Mouse (Mus musculus): Measurements from ENCODE around the gene Mipep. TPM values are rescaled to one million over a fixed set of nuclear protein-coding genes. Genes with fewer than 3 reads are reported as not detected.

Gene Mipep
- total and polyA plus RNA-seq, 3 experiments: 19.1 to 26.4 TPM; not detected in 1

DNA sequence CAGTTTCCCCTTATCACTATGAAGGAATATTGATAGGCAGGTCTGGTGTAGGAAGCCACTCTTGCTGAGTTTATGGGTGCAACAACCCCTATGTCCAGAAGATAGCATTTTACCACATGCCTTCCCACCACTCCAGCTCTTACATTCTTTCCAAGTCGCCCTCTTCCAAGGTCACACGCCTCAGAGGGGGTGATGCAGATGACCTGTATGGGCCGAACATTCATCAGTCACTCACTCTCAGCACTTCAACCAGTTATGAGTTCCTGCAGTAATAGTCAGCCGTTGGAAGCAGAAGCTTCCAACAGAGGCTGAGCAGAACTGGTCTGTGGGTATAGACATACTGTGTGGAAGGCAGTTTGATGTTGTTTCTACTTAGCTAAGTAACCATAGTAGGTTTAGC lies 27.2 kb downstream of the Mipep start:
- no peaks in the 10 kb centered on the region for H3K27me3 ChIP-seq (ENCODE audit: control insufficient read depth in 1 of 2, insufficient read depth in 2 of 2, low read length in 2 of 2)
- H3K79me2 ChIP-seq (ENCODE audit: control insufficient read depth, insufficient read depth, low read length, poor library complexity): no peaks in the 10 kb centered on the region
- no peak for TF ChIP-seq HCFC1 (IDR thresholded peaks at IDR 0.05; ENCODE audit: low read depth, low read length)
- no peak for TF ChIP-seq RAD21 (IDR thresholded peaks at IDR 0.05; ENCODE audit: low read depth, low read length)
- TF ChIP-seq SIN3A (IDR thresholded peaks at IDR 0.05; ENCODE audit: low read length): no peak
- no peak for TF ChIP-seq NELFE (IDR thresholded peaks at IDR 0.05; ENCODE audit: low read depth, low read length)
- no peak for TF ChIP-seq MYC (IDR thresholded peaks at IDR 0.05; ENCODE audit: low read depth, low read length)
- no peak for TF ChIP-seq ELF1 (IDR thresholded peaks at IDR 0.05; ENCODE audit: low read depth, low read length)
- no peak for TF ChIP-seq CHD1 (IDR thresholded peaks at IDR 0.05; ENCODE audit: low read depth, low read length)
- TF ChIP-seq MEF2A (IDR thresholded peaks at IDR 0.05; ENCODE audit: extremely low read depth, insufficient replicate concordance, low read depth, low read length, poor library complexity, severe bottlenecking): no peak

DNA sequence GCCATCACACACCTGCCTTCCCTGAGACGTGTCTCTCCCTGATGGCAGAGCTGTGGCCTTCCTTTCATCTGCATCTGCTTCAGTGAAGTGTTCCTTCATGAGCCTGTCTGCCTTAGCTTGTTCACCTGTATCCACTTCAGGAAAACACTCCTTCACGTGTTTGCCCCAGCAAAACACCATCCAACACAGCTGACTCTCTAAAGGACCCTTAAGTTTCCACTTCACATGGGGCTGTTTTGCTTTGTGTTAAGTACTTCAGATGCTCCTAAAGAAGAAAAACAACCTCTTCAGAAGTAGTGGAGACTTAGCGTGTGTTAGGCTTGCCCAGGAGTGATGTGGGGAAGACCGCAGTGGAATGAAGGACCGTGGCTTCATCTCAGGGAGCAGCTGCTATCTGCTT lies 30.7 kb downstream of the Mipep start:
- Histone ChIP-seq H3K27me3 (ENCODE audit: control insufficient read depth in 1 of 2, insufficient read depth in 2 of 2, low read length in 2 of 2) (no peaks in the 10 kb centered on the region), H3K79me2 (ENCODE audit: control insufficient read depth, insufficient read depth, low read length, poor library complexity) (no peaks in the 10 kb centered on the region), H3K27ac (ENCODE audit: control insufficient read depth, low read depth, low read length) (no peak overlapping the region), H3K4me3 (ENCODE audit: control insufficient read depth in 1 of 2, insufficient read depth in 1 of 2, low read depth in 2 of 2, low read length in 2 of 2) (no peak overlapping the region), H3K9me3 (replicated peaks; ENCODE audit: insufficient read depth, low read length) (no peaks in the 10 kb centered on the region), H3K9ac (ENCODE audit: control insufficient read depth, low read depth, low read length, poor library complexity, severe bottlenecking) (no peak overlapping the region), H3K4me1 (ENCODE audit: control insufficient read depth in 1 of 2, insufficient read depth in 2 of 2, low read length in 2 of 2) (no peaks in the 10 kb centered on the region), H3K36me3 (ENCODE audit: control insufficient read depth in 1 of 2, insufficient read depth in 2 of 2, low read length in 2 of 2) (peaks cover 0 to 1% of the 10 kb centered on the region in 2 experiments; a peak in 1 of 4 replicates)
- TF ChIP-seq CTCF (IDR thresholded peaks at IDR 0.05 in 2 of 3, conservative IDR thresholded peaks at IDR 0.05 in 1 of 3; ENCODE audit: control insufficient read depth in 1 of 3, insufficient read depth in 1 of 3, low read depth in 2 of 3, low read length in 3 of 3, poor library complexity in 1 of 3, severe bottlenecking in 1 of 3) (no peak), KAT2A (conservative IDR thresholded peaks at IDR 0.05; ENCODE audit: low read depth, low read length) (no peak), EP300 (IDR thresholded peaks at IDR 0.05; ENCODE audit: low read depth in 1 of 2, low read length in 2 of 2) (no peak), NRF1 (IDR thresholded peaks at IDR 0.05; ENCODE audit: insufficient read depth, low read depth, low read length, poor library complexity, severe bottlenecking) (no peak), CHD2 (IDR thresholded peaks at IDR 0.05; ENCODE audit: low read length) (no peak)
- DNase-seq (ENCODE audit: low read depth, low spot score): no peak

More for the DNA sequence above, 27.2 kb downstream of the Mipep start:
- peaks cover 0 to 1% of the 10 kb centered on the region in 2 experiments; a peak in 1 of 4 replicates for H3K36me3 ChIP-seq (ENCODE audit: control insufficient read depth in 1 of 2, insufficient read depth in 2 of 2, low read length in 2 of 2)
- H3K27ac ChIP-seq (ENCODE audit: control insufficient read depth, low read depth, low read length): no peak overlapping the region
- H3K4me3 ChIP-seq (ENCODE audit: control insufficient read depth in 1 of 2, insufficient read depth in 1 of 2, low read depth in 2 of 2, low read length in 2 of 2): no peak overlapping the region
- no peaks in the 10 kb centered on the region for H3K4me1 ChIP-seq (ENCODE audit: control insufficient read depth in 1 of 2, insufficient read depth in 2 of 2, low read length in 2 of 2)
- no peaks in the 10 kb centered on the region for H3K9me3 ChIP-seq (replicated peaks; ENCODE audit: insufficient read depth, low read length)
- no peak for DNase-seq (ENCODE audit: low read depth, low spot score)
- no peak overlapping the region for H3K9ac ChIP-seq (ENCODE audit: control insufficient read depth, low read depth, low read length, poor library complexity, severe bottlenecking)

DNA sequence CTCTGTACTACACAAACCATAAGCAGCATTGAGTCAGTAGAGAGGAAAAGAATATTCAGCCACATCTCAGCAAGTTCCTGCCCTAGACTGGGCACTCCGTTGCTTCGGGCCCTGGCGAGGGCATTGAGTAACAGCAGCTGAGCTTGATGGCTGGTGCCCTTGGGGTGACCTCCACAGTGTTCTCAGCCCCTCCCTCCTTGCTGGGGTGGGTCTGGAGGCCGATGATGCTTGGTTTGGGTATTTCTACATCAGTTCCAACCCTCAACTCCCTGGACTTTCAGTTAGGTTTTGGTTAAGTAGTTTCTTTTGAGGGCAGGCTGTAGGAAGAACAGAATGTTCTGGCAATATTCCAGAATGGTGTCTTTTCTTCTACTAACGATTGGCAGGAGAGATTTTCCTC lies 33.7 kb downstream of the Mipep start:
- no peak for DNase-seq (ENCODE audit: low read depth, low spot score)
- H3K36me3 ChIP-seq (ENCODE audit: control insufficient read depth in 1 of 2, insufficient read depth in 2 of 2, low read length in 2 of 2): peaks cover 0 to 1% of the 10 kb centered on the region in 2 experiments; a peak in 1 of 4 replicates

More for the DNA sequence above, 33.7 kb downstream of the Mipep start:
- Histone ChIP-seq H3K27ac (ENCODE audit: control insufficient read depth, low read depth, low read length) (no peak overlapping the region), H3K79me2 (ENCODE audit: control insufficient read depth, insufficient read depth, low read length, poor library complexity) (no peaks in the 10 kb centered on the region), H3K9me3 (replicated peaks; ENCODE audit: insufficient read depth, low read length) (no peaks in the 10 kb centered on the region), H3K9ac (ENCODE audit: control insufficient read depth, low read depth, low read length, poor library complexity, severe bottlenecking) (no peak overlapping the region), H3K4me3 (ENCODE audit: control insufficient read depth in 1 of 2, insufficient read depth in 1 of 2, low read depth in 2 of 2, low read length in 2 of 2) (no peak overlapping the region), H3K27me3 (ENCODE audit: control insufficient read depth in 1 of 2, insufficient read depth in 2 of 2, low read length in 2 of 2) (no peaks in the 10 kb centered on the region), H3K4me1 (ENCODE audit: control insufficient read depth in 1 of 2, insufficient read depth in 2 of 2, low read length in 2 of 2) (no peaks in the 10 kb centered on the region)
- TF ChIP-seq GABPA (IDR thresholded peaks at IDR 0.05; ENCODE audit: low read depth, low read length): no peak
- no peak for TF ChIP-seq HCFC1 (IDR thresholded peaks at IDR 0.05; ENCODE audit: low read depth, low read length)
- no peak for TF ChIP-seq UBTF (IDR thresholded peaks at IDR 0.05; ENCODE audit: borderline replicate concordance, insufficient read depth, low read depth, low read length)
- no peak for TF ChIP-seq TCF12 (IDR thresholded peaks at IDR 0.05; ENCODE audit: low read depth, low read length)
- no peak for TF ChIP-seq RAD21 (IDR thresholded peaks at IDR 0.05; ENCODE audit: low read depth, low read length)
- no peak for TF ChIP-seq USF1 (IDR thresholded peaks at IDR 0.05; ENCODE audit: low read depth, low read length)
- TF ChIP-seq KAT2A (conservative IDR thresholded peaks at IDR 0.05; ENCODE audit: low read depth, low read length): no peak
- TF ChIP-seq ZKSCAN1 (IDR thresholded peaks at IDR 0.05; ENCODE audit: low read depth, low read length): no peak
- TF ChIP-seq USF2 (IDR thresholded peaks at IDR 0.05; ENCODE audit: borderline replicate concordance in 1 of 2, insufficient read depth in 1 of 2, low read depth in 1 of 2, low read length in 2 of 2): no peak
- no peak for TF ChIP-seq E2F4 (IDR thresholded peaks at IDR 0.05; ENCODE audit: borderline replicate concordance, low read depth, low read length)
- no peak for TF ChIP-seq MXI1 (IDR thresholded peaks at IDR 0.05; ENCODE audit: low read depth, low read length)

All from MEL (cell line).